Mouse (Mus musculus) hindbrain, embryonic 16.5 days (tissue): ENCODE data around the gene Slc9a6. TPM values are rescaled to one million over a fixed set of nuclear protein-coding genes. Genes with fewer than 3 reads are reported as not detected.

Experiments
- ATAC-seq: fragments of 200-750 bp; cut with Nextera tagmentation; 2 replicates; pipeline ENCODE4 v1.8.0; 2017; ENCODE audit warnings: moderate TSS enrichment, moderate library complexity
- H3K27ac ChIP-seq: fragments of 300-500 bp; sonication (generic); 2 replicates; pipeline ENCODE4 v1.5.1; 2014; ENCODE audit warnings: low read depth, mild to moderate bottlenecking, control low read depth, low read length, moderate library complexity
- H3K27me3 ChIP-seq: fragments of 300-500 bp; sonication (generic); replicated peaks from 2 replicates; pipeline ENCODE4 v1.6.1; 2014; ENCODE audit warnings: low read length; ENCODE audit not compliant: control insufficient read depth, insufficient read depth
- H3K36me3 ChIP-seq: fragments of 300-500 bp; sonication (generic); 2 replicates; pipeline ENCODE4 v1.6.1; 2014; ENCODE audit warnings: mild to moderate bottlenecking, low read length, moderate library complexity, mixed read lengths; ENCODE audit not compliant: control insufficient read depth, insufficient read depth
- H3K4me1 ChIP-seq: fragments of 300-500 bp; sonication (generic); 2 replicates; pipeline ENCODE4 v1.6.1; 2014; ENCODE audit warnings: low read depth, low read length; ENCODE audit not compliant: control insufficient read depth, insufficient read depth
- H3K4me2 ChIP-seq: fragments of 300-500 bp; sonication (generic); 2 replicates; pipeline ENCODE4 v1.6.1; 2014; ENCODE audit warnings: mild to moderate bottlenecking, low read length, control low read depth, moderate library complexity
- H3K4me3 ChIP-seq: fragments of 300-500 bp; sonication (generic); 2 replicates; pipeline ENCODE4 v1.5.1; 2014; ENCODE audit warnings: mild to moderate bottlenecking, low read length, control low read depth, moderate library complexity
- H3K9ac ChIP-seq: fragments of 300-500 bp; sonication (generic); 2 replicates; pipeline ENCODE4 v1.6.1; 2014; ENCODE audit warnings: low read depth, mild to moderate bottlenecking, control low read depth, low read length, moderate library complexity
- H3K9me3 ChIP-seq: fragments of 300-500 bp; sonication (generic); 2 replicates; pipeline ENCODE4 v1.6.1; 2014; ENCODE audit warnings: mild to moderate bottlenecking, low read length, moderate library complexity; ENCODE audit not compliant: control insufficient read depth
- WGBS: fragments of 180-500 bp; shearing (Covaris S2); extraction: QIAGEN DNeasy Blood & Tissue Kit; methylation state at CpG from one replicate; pipeline ENCODE4 v1.1.7; 2014; 5-methylcytosine and 5-hydroxymethylcytosine counted together
- polyA plus RNA-seq: library from polyadenylated mRNA; unstranded; fragments of >200 nt; fragmentation: Nextera tagmentation; extraction: Ambion mirVana; gene quantifications from 2 replicates; pipeline ENCODE4 v1.2.1, GENCODE M21; 2015

The Slc9a6 gene
- polyA plus RNA-seq, 1 experiment from 2014 or later = 75.7 TPM

DNA sequence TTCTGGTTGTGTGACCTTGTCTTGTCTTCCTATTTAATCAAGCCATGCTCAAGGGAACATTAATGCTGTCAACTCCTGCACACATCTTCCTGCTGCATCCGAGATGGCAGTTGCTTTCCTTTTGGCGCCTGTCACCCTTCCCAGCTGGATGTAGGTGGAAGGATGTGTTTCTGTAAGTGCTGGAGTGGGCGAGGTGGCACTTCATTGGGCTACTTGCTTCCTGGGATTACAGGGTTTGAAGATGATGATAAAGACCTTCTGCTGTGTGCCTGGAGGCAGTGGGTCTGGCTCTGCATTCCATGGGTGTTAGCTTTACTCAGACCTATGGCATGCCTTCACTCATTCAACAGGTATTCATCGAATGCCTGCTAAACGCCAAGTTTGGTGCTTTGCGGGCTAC lies 68.2 kb downstream of the Slc9a6 start:
- H3K4me2 ChIP-seq = no peak overlapping the region
- H3K27ac ChIP-seq = no peak overlapping the region
- 76% methylated on average over 6 of the region's 6 CpGs for WGBS
- H3K36me3 ChIP-seq = no peaks in the 10 kb centered on the region
- H3K4me1 ChIP-seq = no peaks in the 10 kb centered on the region
- no peak overlapping the region for H3K4me3 ChIP-seq
- H3K27me3 ChIP-seq = no peaks in the 10 kb centered on the region
- no peaks in the 10 kb centered on the region for H3K9me3 ChIP-seq
- no peak for ATAC-seq
- no peak overlapping the region for H3K9ac ChIP-seq

DNA sequence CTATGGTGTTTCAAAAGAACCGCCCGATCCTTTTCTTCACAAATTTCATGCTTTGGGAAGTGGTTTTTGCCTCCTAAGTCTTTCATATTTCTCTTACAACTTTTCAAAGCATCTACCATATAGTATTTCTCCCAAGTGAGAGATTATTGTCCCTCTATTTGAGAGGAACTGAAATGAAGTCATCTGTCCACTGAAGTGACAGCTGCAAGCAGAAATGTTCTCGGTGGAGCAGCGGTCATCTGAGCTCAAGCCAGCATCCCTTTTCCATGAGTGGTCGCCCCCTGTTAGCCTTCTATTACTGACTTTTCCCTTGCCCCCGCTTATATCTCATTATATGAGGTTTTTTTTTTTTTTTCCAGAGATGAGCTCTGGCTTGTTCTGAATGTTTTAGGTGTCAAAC lies 69.5 kb downstream of the Slc9a6 start:
- Histone ChIP-seq H3K4me2 (no peak overlapping the region), H3K4me3 (no peak overlapping the region), H3K9me3 (no peaks in the 10 kb centered on the region), H3K4me1 (no peaks in the 10 kb centered on the region), H3K27me3 (no peaks in the 10 kb centered on the region), H3K27ac (no peak overlapping the region), H3K9ac (no peak overlapping the region), H3K36me3 (no peaks in the 10 kb centered on the region)
- 75% methylated on average over 6 of the region's 6 CpGs for WGBS
- ATAC-seq = no peak

DNA sequence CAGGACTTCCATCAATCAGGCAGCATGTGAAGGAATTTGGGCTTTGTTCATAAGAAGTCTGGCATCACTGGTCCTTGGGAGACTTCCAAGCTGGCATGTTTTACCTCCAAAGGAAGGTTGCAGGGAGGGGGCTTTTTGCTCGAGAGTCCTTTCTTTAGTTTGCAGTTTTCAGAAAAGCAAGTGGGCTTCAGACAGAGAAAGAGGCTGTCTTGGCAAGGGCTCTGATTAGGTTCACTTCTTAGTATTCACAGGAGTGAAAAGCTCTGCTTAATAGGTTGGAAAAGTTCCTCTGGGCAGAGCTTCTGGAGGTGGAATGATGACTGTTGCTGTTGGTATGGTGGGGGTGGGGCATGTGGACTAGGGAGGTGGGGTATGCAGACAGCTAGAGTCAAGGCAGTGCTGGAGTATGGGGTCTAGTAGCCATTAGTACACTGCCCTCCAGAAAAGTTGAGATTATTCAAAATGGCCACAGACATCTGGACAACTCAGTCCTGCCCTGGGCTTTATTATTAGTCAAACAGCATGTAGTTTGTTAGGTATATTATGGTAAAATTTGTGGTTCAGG lies 72.7 kb downstream of the Slc9a6 start:
- H3K9ac ChIP-seq = no peak overlapping the region
- no peaks in the 10 kb centered on the region for H3K27me3 ChIP-seq
- peak; percentile 80 for ATAC-seq
- H3K36me3 ChIP-seq = no peaks in the 10 kb centered on the region
- H3K9me3 ChIP-seq = no peaks in the 10 kb centered on the region
- H3K4me2 ChIP-seq = no peak overlapping the region
- H3K4me1 ChIP-seq = no peaks in the 10 kb centered on the region
- WGBS = 38% methylated on average over 1 of the region's 1 CpGs
- no peak overlapping the region for H3K4me3 ChIP-seq
- no peak overlapping the region for H3K27ac ChIP-seq

DNA sequence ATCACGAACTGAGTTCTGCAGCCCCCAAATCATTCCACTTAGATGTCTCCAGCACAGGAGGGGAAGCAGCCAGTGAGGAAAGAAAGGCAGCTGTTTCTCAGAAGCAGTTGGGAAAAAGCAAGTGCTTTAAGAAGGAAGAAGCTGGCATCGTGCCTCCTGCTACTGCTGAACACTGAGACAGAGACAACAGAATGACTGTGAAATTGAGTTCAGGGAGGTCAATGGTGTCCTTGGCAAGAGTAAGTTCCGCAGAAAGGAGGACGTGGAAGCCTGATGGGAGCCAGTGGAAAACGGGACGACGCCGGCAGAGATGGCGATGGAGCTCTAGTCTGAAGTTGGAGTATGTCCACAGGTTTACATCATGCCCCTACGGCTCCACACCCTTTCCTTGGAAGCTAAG lies 74.0 kb downstream of the Slc9a6 start:
- Histone ChIP-seq H3K4me1 (no peaks in the 10 kb centered on the region), H3K4me3 (no peak overlapping the region), H3K9me3 (no peaks in the 10 kb centered on the region), H3K27ac (no peak overlapping the region), H3K4me2 (no peak overlapping the region), H3K27me3 (no peaks in the 10 kb centered on the region), H3K36me3 (no peaks in the 10 kb centered on the region), H3K9ac (no peak overlapping the region)
- ATAC-seq = no peak; the same call in 1 of the 2 replicates
- WGBS = 55% methylated on average over 10 of the region's 10 CpGs

DNA sequence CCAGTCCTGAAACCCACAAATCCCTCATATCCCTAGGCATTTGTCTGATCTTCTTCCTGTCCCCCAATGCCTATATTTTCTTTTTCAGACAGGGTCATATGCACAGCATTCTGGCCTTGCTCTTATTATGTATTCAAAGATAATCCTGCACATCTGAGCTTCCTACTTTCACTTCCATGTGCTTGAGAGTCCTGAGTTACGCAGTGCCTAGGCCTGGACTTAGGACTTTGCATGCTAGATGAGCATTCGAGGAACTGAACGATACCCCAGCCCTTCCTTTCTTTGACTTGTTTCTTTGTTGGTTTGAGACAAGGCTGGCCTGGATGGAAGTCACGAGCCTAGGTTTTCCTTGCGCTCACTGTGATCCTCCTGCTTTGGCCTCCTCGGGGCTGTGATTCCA lies 83.0 kb downstream of the Slc9a6 start:
- Histone ChIP-seq H3K27me3 (no peaks in the 10 kb centered on the region), H3K27ac (no peak overlapping the region), H3K4me3 (no peak overlapping the region), H3K4me1 (no peaks in the 10 kb centered on the region), H3K9ac (no peak overlapping the region), H3K36me3 (no peaks in the 10 kb centered on the region), H3K4me2 (no peak overlapping the region), H3K9me3 (no peaks in the 10 kb centered on the region)
- WGBS = 91% methylated on average over 6 of the region's 6 CpGs
- no peak for ATAC-seq

DNA sequence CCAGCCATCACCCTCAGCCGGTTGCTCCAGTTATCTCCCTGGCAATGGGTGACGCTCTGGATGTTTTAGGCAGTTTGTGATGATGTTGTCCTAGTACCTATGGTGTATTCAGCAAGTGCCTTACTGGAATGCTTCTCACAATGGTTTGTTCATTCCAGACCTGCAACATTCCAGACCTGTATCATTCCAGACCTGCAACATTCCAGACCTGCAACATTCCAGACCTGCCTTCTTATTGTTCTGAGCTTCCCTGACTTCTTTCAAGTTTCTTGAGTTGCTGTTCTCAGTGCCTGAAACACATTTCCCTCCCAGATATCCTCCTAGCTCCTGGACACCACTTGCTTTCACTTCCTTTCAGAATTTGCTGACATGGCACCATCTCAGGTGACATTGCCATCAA lies 85.0 kb downstream of the Slc9a6 start:
- no peak for ATAC-seq
- Histone ChIP-seq H3K9ac (no peak overlapping the region), H3K4me3 (no peak overlapping the region), H3K9me3 (no peaks in the 10 kb centered on the region), H3K27me3 (no peaks in the 10 kb centered on the region), H3K4me1 (no peaks in the 10 kb centered on the region), H3K36me3 (no peaks in the 10 kb centered on the region), H3K4me2 (no peak overlapping the region), H3K27ac (no peak overlapping the region)
- WGBS = 98% methylated on average over 2 of the region's 2 CpGs

DNA sequence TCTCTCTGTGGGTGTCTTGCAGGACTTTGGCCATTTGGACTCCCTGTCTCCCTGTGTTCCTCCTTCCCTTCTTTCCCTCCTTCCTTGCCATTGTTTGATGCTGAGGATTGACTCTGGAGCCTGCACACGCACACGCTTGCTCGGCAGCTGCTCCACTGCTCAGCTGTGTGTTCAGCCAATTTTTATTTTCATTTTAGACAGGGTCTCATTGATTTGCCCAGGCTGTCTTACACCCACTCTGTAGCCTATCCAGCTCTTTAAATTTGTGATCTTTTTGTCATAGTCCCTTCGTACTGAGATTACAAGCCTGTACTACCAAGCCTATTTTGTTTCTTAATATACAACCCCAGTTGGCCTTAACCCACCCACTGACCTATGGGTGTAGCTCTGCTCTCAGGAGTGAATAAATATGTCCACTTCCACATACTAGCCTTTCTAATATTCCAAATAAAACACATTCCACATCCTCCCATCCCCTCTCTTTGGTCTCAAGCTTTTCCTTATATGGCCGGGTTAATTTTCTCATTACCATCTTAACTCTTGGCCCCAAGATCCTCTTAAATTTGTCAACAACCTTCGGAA lies 87.7 kb downstream of the Slc9a6 start:
- H3K27ac ChIP-seq = no peak overlapping the region
- H3K27me3 ChIP-seq = no peaks in the 10 kb centered on the region
- no peaks in the 10 kb centered on the region for H3K36me3 ChIP-seq
- H3K4me1 ChIP-seq = no peaks in the 10 kb centered on the region
- no peak overlapping the region for H3K4me2 ChIP-seq
- WGBS = 76% methylated on average over 6 of the region's 6 CpGs
- H3K4me3 ChIP-seq = no peak overlapping the region
- no peak for ATAC-seq
- H3K9ac ChIP-seq = no peak overlapping the region
- H3K9me3 ChIP-seq = no peaks in the 10 kb centered on the region

DNA sequence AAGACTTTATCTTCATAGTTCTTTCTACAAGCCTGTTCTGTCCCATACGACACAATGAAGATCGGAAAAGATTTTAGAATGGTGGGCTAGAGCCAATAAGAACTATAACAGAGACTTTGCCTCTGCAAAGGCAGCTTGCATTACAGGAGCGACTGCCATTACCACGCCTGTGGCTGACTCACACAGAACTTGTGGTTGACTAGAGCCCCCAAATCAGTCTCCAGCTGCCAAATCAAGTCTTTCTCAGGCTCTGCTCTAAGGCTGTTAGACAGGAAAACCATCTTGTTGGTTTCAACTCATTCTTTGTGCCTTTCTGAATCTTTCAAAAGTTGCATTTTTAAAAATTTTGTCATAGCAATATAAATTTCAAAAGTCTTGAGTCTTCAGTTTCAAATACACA lies 88.3 kb downstream of the Slc9a6 start:
- Histone ChIP-seq H3K4me2 (no peak overlapping the region), H3K9ac (no peak overlapping the region), H3K9me3 (no peaks in the 10 kb centered on the region), H3K4me1 (no peaks in the 10 kb centered on the region), H3K27ac (no peak overlapping the region), H3K4me3 (no peak overlapping the region), H3K36me3 (no peaks in the 10 kb centered on the region), H3K27me3 (no peaks in the 10 kb centered on the region)
- no peak for ATAC-seq
- WGBS = 90% methylated on average over 4 of the region's 4 CpGs

DNA sequence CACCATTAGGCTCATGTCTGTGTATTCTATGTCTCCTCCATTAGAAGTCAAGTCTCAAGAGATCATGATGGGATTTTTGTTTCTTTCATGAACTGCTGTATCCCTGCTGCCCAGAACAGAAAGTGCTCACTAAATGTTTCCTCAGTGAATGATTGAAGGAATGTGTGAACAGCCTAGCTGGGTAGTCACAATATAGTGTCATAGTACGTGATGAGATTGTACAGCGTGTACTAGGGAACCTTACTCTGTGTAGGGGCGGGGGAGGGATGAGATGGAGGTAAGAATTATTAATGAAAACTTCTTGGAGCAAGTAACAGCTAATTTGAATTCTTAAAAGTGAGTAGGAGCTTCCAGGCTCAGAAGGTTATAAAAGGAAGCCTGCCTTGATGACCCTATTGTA lies 91.7 kb downstream of the Slc9a6 start:
- Histone ChIP-seq H3K27ac (no peak overlapping the region), H3K4me2 (no peak overlapping the region), H3K27me3 (no peaks in the 10 kb centered on the region), H3K36me3 (no peaks in the 10 kb centered on the region), H3K4me3 (no peak overlapping the region), H3K9me3 (no peaks in the 10 kb centered on the region), H3K4me1 (no peaks in the 10 kb centered on the region), H3K9ac (no peak overlapping the region)
- no peak for ATAC-seq
- WGBS = 80% methylated on average over 3 of the region's 3 CpGs
